Mouse (Mus musculus): ENCODE data around the gene Chka.

GRCm38 (mm10) chr19:3871468-3871867, 19.9 kb downstream of the Chka start:
- TF ChIP-seq CTCF (IDR thresholded peaks at IDR 0.05; ENCODE audit: control insufficient read depth, insufficient read depth, insufficient read length) (no peak), USF1 (IDR thresholded peaks at IDR 0.05; ENCODE audit: low read depth) (no peak), MYOD1 (IDR thresholded peaks at IDR 0.05; ENCODE audit: control insufficient read depth, insufficient read length, low read depth) (no peak), MAX (IDR thresholded peaks at IDR 0.05) (no peak)

Measured in C2C12 (cell line).